Mouse (Mus musculus) embryonic facial prominence, embryonic 14.5 days (tissue): Measurements from ENCODE around the gene Nwd2. TPM values are rescaled to one million over a fixed set of nuclear protein-coding genes. Genes with fewer than 3 reads are reported as not detected.

ENCODE experiments used
- ATAC-seq: fragments of 200-750 bp; cut with Nextera tagmentation; 2 replicates; pipeline ENCODE4 v1.8.0; 2017; ENCODE audit warnings: low read depth, moderate number of reproducible peaks, moderate TSS enrichment
- DNase-seq: peaks from one replicate; pipeline ENCODE4 v3.0.0-alpha.2; 2015; ENCODE audit warnings: low spot score
- H3K27ac ChIP-seq: fragments of 300-500 bp; sonication (generic); replicated peaks from 2 replicates; pipeline ENCODE4 v1.5.1; 2014; ENCODE audit warnings: low read depth, mild to moderate bottlenecking, low read length, moderate library complexity
- H3K27me3 ChIP-seq: fragments of 300-500 bp; sonication (generic); replicated peaks from 2 replicates; pipeline ENCODE4 v1.6.1; 2014; ENCODE audit warnings: low read length; ENCODE audit not compliant: control insufficient read depth, insufficient read depth
- H3K36me3 ChIP-seq: fragments of 300-500 bp; sonication (generic); 2 replicates; pipeline ENCODE4 v1.6.1; 2014; ENCODE audit warnings: low read length, mixed read lengths; ENCODE audit not compliant: control insufficient read depth, insufficient read depth
- H3K4me1 ChIP-seq: fragments of 300-500 bp; sonication (generic); 2 replicates; pipeline ENCODE4 v1.6.1; 2014; ENCODE audit warnings: antibody characterized with exemption, low read length; ENCODE audit not compliant: control insufficient read depth, insufficient read depth
- H3K4me2 ChIP-seq: fragments of 300-500 bp; sonication (generic); 2 replicates; pipeline ENCODE4 v1.6.1; 2014; ENCODE audit warnings: low read depth, mild to moderate bottlenecking, low read length, moderate library complexity, mixed read lengths
- H3K4me3 ChIP-seq: fragments of 300-500 bp; sonication (generic); 2 replicates; pipeline ENCODE4 v1.5.1; 2014; ENCODE audit warnings: low read depth, mild to moderate bottlenecking, low read length
- H3K9ac ChIP-seq: fragments of 300-500 bp; sonication (generic); 2 replicates; pipeline ENCODE4 v1.6.1; 2014; ENCODE audit warnings: low read depth, mild to moderate bottlenecking, low read length, moderate library complexity, mixed read lengths
- H3K9me3 ChIP-seq: fragments of 300-500 bp; sonication (generic); 2 replicates; pipeline ENCODE4 v1.6.1; 2016; ENCODE audit warnings: low read length; ENCODE audit not compliant: control insufficient read depth
- WGBS: fragments of 180-500 bp; shearing (Covaris S2); extraction: QIAGEN DNeasy Blood & Tissue Kit; methylation state at CpG from one replicate; pipeline ENCODE4 v1.1.7; 2014; 5-methylcytosine and 5-hydroxymethylcytosine counted together
- polyA plus RNA-seq: library from polyadenylated mRNA; unstranded; fragments of >200 nt; fragmentation: Nextera tagmentation; extraction: Ambion mirVana; gene quantifications from 2 replicates; pipeline ENCODE4 v1.2.1, GENCODE M21; 2014

Nwd2 gene
- 1.4 and 1.5 TPM in 2 replicates for polyA plus RNA-seq

DNA sequence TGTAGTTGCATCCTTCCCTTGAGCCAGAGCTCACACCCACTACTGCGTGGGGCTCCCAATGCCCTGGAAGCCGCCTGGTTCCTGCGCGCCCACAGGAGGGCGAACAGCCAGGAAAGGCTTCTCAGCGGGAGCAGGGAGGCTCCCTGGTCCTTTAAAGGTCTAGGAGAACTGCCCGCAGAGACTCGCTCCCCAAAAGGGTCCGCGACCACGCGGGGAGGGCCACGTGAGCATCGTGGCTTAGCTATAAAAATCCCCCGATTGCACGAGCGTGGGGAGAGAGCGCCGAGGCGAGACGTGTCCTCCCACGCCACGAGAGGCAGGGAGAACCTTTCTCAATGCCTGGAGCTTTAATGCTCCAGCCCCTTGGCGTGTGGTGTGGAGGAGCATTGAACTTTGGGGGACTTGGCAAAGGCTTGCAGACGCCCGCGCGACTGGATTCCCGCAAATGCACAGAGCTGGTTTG is at the start of gene Nwd2:
TSS of gene Nwd2 (plus strand) at position 33 of the 463 bp plus-strand sequence.
- Histone ChIP-seq H3K27ac (no peak within 1 kb of the TSS), H3K4me3 (peak within 1 kb of the TSS; percentile 48), H3K36me3 (no peaks in the 10 kb centered on the region), H3K9ac (peak within 1 kb of the TSS; percentile 51), H3K9me3 (no peaks in the 10 kb centered on the region), H3K27me3 (peaks cover 52% of the 10 kb centered on the region), H3K4me2 (peak within 1 kb of the TSS; percentile 86), H3K4me1 (no peaks in the 10 kb centered on the region; the same call in 1 of the 2 replicates)
- ATAC-seq: no peak
- no peak for DNase-seq
- 3% methylated on average over 29 of the region's 29 CpGs for WGBS

DNA sequence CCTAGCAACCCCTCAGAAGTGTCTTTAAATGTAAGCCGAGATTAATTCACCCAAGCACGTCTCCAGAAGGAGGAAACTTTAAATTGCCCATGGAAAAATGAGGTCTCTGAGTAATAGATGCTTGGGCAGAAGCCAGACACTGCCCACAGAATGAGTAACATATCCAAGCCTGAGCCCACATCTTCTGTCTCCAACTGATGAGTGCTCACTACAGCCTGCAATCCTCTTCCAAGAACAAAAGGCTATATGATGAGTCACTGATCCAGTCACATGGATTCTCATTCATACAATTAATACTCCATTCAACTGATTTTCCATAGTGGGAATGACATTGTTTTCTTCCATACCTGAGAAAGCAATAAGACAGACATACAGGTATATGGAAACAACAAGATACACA is 41.5 kb upstream of the Nwd2 start:
- WGBS: 69% methylated on average over 2 of the region's 2 CpGs
- no peak for ATAC-seq
- Histone ChIP-seq H3K4me3 (no peak overlapping the region), H3K9me3 (no peaks in the 10 kb centered on the region), H3K27ac (no peak overlapping the region), H3K27me3 (no peaks in the 10 kb centered on the region), H3K4me1 (no peaks in the 10 kb centered on the region), H3K36me3 (no peaks in the 10 kb centered on the region), H3K9ac (no peak overlapping the region), H3K4me2 (no peak overlapping the region)
- no peak for DNase-seq

DNA sequence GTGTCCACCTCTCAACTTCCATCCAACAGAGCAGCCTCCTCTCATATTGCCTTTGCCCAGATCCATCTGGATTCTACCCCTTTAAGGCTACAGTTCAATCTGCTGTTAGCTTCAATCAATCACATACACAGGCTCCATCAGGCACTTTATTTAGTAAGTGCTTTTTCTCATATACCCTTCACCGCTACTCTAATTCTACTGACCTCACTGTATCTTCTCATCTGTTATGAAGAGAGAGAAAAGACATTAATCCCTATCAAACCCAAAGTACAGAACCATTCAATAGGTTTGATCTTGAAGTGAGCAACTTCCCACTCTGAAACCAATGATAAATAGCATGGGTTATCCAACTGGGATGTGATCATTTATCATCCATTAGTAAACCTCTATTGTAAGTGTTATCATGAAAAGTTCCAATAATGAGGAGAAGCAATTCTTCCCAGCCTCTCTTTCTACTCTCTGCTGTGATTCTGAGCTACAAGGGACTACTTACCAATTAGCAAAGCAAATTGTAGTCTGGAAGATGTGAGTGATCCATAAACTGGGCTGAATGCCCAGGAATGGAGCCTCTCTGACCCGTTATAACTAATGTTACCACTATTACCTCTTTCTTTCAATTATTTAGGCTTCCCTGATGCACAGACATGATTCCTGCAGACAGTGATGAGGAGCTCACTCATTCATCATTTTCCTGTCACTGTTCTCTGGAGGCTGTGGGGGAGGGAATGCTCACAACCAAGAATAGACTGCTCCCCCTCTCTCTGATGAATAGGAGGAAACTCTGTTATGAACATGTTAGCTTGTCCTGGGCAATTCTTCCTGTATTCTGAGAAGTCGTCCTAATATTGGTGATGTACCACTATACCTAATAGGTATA is 31.9 kb upstream of the Nwd2 start:
- Histone ChIP-seq H3K27ac (no peak overlapping the region), H3K36me3 (no peaks in the 10 kb centered on the region), H3K9ac (no peak overlapping the region), H3K4me3 (no peak overlapping the region), H3K4me2 (no peak overlapping the region), H3K9me3 (no peaks in the 10 kb centered on the region), H3K27me3 (no peaks in the 10 kb centered on the region), H3K4me1 (no peaks in the 10 kb centered on the region)
- peak; percentile 1 for DNase-seq
- 56% methylated on average over 3 of the region's 3 CpGs for WGBS
- ATAC-seq: no peak

DNA sequence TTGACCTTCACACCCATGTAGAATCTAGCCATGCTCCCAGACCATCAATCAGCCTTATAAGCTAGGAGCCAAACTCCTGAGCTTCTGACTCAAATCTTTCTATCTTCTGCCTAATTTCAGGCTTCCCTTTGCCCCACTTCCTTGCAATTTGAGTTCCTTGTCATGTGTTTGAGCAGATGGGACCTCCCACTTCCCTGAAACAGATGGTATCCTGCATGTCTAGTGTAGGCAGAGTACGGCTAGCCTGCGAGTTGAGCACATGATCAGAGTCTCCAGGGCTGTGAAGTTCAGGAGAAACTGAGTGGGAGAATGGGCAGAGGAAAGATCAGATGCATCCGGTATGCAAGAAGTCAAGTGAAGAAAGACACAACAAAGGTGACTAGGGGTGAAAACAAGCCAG is 24.8 kb upstream of the Nwd2 start:
- no peak overlapping the region for H3K9ac ChIP-seq
- no peak overlapping the region for H3K27ac ChIP-seq
- H3K4me3 ChIP-seq: no peak overlapping the region
- no peak overlapping the region for H3K4me2 ChIP-seq
- no peak for DNase-seq
- no peaks in the 10 kb centered on the region for H3K36me3 ChIP-seq
- no peaks in the 10 kb centered on the region for H3K9me3 ChIP-seq
- no peaks in the 10 kb centered on the region for H3K27me3 ChIP-seq
- WGBS: 71% methylated on average over 3 of the region's 3 CpGs
- H3K4me1 ChIP-seq: no peaks in the 10 kb centered on the region
- ATAC-seq: no peak

DNA sequence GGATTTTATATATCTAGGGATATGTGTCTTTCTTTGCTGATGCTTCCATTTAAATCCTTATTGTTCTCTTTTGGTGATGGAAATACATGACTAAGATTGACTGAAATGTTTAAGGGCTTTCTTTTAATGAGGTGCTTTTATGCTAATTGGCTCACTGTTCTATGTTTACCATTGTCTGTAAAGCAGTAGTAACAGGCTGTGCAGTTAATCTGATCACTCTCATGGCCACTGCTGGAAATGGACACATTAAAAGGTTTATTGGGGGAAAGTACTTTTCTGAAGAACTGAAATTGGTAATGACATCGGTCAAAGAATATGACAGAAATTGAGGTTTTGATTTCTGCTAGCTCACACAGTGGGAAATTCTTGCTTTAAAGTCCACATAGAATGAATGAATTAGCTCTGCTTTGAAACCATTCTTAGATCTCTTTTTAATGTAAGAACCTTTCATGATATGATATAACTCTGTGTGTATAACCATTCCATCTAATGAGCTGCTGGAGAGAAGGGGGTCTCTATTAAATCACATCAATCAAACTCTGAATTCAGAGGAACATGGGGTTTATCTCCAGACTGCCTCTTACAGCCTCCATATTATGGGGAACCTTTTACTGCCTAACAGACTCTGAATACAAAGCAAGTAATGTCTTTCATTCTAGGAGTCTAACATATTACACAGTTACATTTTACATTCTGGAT is 20.9 kb upstream of the Nwd2 start:
- Histone ChIP-seq H3K4me1 (no peaks in the 10 kb centered on the region), H3K4me3 (no peak overlapping the region), H3K9ac (no peak overlapping the region), H3K4me2 (no peak overlapping the region), H3K36me3 (no peaks in the 10 kb centered on the region), H3K27me3 (no peaks in the 10 kb centered on the region), H3K9me3 (no peaks in the 10 kb centered on the region), H3K27ac (no peak overlapping the region)
- WGBS: 87% methylated on average over 1 of the region's 1 CpGs
- no peak for DNase-seq
- no peak for ATAC-seq

DNA sequence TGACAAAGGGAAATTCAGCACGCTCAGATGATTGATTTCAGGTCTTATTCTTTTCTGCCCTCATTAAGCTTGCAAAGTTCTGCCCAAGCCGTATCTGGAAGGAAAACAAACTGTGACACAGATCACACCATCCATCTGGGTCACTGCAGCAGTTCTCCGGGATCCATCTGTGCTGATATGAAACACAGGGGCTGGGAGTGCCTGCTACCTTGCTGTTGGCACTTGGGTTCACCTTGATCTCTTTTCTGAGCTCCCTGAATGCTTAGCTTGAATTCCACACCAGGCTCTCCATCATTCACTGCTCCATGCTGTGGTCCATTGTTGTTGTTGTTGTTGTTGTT is 20.4 kb upstream of the Nwd2 start:
- Histone ChIP-seq H3K36me3 (no peaks in the 10 kb centered on the region), H3K4me2 (no peak overlapping the region), H3K27ac (no peak overlapping the region), H3K4me3 (no peak overlapping the region), H3K4me1 (no peaks in the 10 kb centered on the region), H3K27me3 (no peaks in the 10 kb centered on the region), H3K9me3 (no peaks in the 10 kb centered on the region), H3K9ac (no peak overlapping the region)
- no peak for ATAC-seq
- no peak for DNase-seq
- 62% methylated on average over 3 of the region's 3 CpGs for WGBS

DNA sequence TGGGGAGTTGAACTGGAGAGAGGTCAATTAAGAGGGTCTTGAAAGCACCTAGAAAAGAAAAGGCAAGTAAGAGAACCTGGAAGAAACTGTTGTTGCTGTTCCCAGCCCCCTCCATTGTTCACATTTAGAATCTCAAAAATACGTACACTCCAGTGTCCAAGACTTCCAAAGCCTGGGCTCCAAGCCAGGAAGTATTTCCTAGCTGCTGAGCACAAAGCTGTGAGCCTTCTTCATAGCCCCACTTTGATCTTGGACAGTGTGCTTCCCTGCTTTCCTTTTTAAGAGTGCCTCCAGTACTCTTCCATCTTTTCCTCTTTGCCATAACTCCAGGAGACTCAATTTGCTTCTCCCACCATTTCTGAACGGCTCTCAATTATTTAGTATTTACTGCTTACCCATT is 14.3 kb upstream of the Nwd2 start:
- Histone ChIP-seq H3K27ac (no peak overlapping the region), H3K27me3 (no peaks in the 10 kb centered on the region), H3K4me1 (no peaks in the 10 kb centered on the region), H3K4me3 (no peak overlapping the region), H3K9me3 (no peaks in the 10 kb centered on the region), H3K36me3 (no peaks in the 10 kb centered on the region), H3K9ac (no peak overlapping the region), H3K4me2 (no peak overlapping the region)
- 46% methylated on average over 2 of the region's 2 CpGs for WGBS
- ATAC-seq (no peak), DNase-seq (peak; percentile 63)

DNA sequence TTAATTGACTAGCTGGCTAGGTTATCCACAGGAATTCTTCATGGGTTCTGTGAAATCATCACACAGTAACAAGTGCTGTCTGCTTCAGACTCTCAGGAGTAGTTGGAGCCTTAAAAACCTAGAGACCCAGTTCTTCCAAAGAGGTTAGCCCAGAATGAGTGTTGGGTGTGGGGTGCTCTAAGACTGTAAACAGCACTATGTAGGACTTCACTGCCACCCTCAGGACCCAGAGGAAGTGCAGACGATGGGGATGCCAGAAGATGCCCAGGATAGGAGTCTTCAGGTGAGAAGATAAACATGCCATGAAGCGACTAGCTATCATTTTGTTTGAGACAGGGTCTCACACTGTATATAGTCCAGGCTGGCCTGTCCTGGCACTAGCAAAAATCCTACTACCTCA is 715 bp upstream of the Nwd2 start:
- H3K27ac ChIP-seq: no peak overlapping the region
- H3K4me2 ChIP-seq: no peak overlapping the region
- H3K4me1 ChIP-seq: no peaks in the 10 kb centered on the region; the same call in 1 of the 2 replicates
- WGBS: 27% methylated on average over 2 of the region's 2 CpGs
- DNase-seq (no peak), ATAC-seq (no peak)
- no peaks in the 10 kb centered on the region for H3K36me3 ChIP-seq
- H3K9me3 ChIP-seq: no peaks in the 10 kb centered on the region
- H3K27me3 ChIP-seq: peaks cover 52% of the 10 kb centered on the region
- H3K4me3 ChIP-seq: no peak overlapping the region
- H3K9ac ChIP-seq: no peak overlapping the region
